Mouse (Mus musculus): ENCODE data around the gene Ap2b1.

Ap2b1 gene

DNA sequence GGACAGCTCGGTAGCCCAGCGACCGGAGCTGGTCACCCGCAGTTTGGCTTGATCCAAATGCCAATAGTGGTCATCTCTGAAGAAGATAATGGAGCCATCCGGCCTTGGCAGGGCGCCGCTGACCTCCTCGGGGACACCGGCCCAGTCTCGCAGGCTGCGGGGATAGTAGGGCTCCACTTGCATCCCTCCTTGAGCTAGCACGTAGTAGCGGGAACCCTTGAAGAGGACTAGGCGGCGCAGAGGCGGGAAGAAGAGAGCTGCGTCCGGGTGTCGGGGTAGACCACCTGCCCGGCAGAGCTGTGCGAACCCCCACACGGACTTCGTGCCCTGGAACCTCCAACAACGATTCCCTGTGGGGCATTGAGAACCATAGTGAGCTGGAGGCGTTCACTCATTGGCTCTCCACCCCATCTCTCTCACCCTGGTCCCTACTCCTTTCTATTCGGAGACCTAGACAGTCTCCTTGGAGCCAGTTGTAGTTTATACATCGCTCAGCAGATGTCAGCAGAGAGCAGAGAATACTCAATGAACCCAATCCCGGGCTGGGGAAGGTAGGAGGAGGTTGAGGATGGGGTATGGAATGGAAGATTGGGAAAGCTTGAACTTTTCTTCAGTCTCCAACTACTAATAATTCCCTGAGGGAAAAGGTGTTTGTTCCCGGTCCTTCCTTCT, 143.9 kb downstream of the Ap2b1 start:
- peak; percentile 87 for DNase-seq (ENCODE audit: low read depth, low spot score)

DNA sequence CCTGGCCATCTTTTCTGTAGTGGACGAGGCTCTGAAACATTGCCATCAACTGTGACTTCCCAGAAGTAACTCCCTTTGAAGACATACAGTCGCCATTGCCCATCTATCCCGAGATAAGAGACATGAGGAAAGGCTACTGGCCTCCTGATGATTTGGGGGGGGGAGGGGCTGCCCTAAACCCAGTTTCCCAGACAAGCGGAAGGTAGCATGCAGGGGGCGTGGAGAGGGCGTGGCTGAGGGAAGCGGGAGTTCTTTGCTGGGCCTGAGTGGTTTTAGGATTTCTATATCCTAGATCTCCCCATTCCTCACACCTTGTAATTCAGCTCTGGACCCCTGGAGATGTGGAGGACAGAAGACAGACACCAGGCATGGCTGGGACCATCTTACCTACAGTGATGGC, 145.0 kb downstream of the Ap2b1 start:
- peak; percentile 54 for DNase-seq (ENCODE audit: low read depth, low spot score)

DNA sequence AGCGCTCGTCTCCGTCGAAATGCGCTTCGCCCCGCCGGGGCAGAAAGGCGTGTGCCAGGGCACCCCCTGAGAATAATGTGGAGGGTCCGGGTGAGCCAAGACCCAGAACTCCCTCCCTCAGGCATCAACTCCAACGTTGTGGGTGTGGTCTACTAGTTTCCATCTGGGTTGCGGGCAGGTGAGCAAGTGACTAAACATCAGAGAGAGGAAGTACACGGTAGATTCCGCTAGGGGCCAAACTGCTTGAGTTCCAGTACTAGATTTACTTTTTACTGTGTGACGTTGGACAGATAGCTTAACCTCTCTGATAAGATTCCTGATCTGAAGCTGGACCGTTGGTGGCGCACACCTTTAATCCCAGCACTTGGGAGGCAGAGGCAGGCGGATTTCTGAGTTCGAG, 146.2 kb downstream of the Ap2b1 start:
- DNase-seq (ENCODE audit: low read depth, low spot score) = peak; percentile 90

DNA sequence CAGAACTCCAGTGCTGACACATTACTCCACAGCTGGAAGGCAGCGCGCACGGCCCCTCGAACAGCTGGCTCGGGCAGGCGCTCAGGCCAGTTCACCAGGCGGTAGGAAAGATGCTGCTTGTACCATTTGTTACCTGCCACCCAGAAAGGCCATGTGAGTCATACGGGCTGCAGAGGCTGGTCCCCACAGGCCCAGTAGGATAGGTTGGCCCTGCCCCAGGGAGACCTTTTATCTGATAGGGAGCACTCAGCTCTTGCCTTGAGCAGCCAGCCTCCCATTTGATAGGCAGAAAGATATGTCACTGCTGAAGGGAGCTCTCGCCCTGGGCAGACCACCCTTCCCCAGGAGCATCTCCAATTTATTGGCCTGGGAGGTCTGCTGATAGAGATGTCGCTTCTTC, 148.8 kb downstream of the Ap2b1 start:
- no peak for DNase-seq (ENCODE audit: low read depth, low spot score)

DNA sequence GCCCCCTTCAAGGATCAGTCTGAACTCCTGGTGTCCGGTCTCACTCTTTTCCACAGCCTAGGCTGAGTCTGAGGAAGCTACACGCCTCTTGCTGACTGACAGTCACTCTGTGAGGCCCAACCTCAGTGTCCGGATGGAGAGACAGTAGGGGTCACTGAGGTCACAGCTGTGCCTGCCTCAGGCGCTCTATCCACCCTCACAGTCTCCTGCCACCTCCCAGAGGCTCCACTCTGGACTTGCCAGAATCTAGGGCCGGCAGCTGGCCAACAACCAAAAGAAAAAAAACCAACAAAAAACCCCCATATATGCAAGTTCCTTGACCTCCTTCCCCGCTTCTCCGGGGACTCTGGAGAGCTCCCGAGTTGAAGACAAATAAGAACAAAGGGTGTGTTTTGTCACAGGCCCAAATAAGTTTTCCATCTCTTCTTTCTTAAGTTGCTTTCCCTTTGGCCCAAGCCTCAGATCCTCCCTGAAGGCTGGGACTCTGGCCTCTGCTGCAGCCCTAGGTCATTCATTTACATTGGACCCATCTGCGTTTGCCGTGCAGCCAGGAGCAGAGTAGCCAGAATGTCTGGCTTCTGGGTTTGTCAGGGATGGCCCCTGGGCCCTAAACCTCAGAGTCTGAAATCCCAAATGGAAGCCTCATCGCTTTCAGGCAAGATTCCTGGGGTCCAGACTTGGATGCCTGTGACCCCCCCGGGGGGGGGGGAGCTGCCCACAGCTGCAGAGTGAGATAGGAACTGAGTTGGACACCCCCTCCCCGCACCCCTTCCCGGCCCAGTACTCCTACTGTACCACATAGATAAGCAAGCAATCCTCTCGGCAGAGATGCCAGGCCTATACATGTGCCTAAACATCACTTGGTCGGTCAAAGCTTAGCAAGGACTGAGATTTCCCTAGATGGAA, 149.4 kb downstream of the Ap2b1 start:
- DNase-seq (ENCODE audit: low read depth, low spot score) = peak; percentile 60

DNA sequence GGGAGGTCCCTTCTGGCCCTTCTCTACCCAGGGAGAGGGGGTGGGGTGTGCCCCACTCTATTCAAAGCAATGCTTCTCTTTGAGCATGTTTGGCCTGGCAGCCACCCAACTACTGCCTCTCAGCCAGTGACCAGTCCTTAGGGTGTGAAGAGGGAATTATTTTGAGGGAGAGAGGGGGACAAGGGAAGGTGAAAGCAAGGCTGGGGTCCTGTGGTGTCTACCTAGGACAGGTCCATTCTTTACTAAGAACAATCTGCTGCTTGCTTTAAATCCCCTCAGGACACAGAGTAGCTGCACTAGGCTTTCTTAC, 150.1 kb downstream of the Ap2b1 start:
- DNase-seq (ENCODE audit: low read depth, low spot score) = no peak

DNA sequence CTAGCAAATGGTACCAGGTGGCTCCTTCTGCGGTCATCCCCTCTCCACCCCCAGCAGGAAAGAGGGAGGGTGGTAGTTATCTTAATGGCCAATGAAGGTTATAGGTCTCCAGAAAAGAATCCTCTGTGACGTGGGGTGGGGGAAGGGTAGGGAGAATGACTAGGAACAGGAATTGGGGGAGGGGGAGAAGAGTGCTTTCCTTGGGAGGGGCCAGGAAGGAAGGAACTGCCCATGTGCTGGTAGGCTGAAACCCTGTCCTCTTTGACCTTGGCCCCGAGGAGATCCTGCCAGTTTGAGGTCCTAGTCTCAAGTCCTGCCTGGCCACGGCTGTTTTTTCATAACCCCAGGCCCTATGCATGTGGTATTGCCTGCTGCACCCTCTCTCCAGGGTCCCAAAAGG, 150.5 kb downstream of the Ap2b1 start:
- DNase-seq (ENCODE audit: low read depth, low spot score) = peak; percentile 83

DNA sequence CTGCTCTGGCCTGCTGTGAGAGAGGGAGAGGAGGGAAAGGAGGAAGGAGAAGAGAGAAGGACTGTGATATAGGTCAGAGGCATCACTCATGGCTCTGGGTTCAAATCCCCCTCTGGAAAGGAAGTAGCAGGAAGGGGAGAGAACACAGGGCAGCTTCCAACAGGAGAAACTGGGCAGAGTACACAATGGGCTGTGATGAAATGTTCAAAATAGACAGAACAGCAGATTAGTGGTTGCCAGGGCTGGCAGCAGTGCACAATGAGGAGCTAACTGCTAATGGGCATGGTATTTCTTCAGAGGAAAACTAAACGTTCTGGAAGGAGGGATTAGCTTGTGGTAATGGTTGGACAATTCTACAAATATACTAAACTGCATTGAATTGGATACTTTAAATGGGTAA, 151.7 kb downstream of the Ap2b1 start:
- DNase-seq (ENCODE audit: low read depth, low spot score) = no peak

DNA sequence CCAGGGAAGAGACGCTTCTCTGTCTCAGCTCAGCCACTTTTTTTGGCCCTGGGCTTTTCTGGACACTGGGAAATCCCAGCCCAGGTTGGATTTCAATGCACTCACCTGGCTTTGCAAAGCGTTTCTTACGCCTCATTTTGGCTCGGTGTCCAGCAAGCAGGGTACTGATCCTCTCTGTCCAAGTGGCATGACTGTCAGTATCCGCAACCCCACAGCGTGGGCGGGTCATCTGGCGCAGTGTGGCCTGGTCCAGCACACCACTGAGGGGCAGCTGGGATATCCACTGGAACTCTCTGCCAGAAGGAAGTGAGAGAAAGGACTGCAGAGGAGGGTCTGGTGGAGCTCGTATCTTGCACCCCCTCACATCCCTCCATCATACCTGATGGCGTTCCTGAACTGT, 152.5 kb downstream of the Ap2b1 start:
- no peak for DNase-seq (ENCODE audit: low read depth, low spot score)

DNA sequence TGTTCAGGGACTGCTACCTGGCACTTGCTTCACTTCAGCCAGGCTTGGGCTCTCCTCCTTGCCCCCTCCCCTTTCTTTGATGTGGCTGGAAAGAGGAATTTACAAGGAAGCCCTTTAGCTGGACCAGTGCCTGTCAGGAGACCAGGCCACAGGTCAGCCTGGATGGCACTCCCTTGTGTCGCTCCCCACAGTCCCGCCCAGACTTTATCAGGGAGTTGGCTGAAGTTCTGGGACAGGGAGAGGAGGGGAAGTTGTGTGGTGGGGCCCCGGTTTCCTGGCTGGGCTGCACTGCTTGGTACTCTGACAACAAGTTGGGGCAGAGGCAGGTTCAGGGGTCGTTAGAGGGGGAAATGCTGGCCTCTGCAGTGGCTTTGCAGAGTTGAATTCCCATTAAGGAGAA, 155.7 kb downstream of the Ap2b1 start:
- no peak for DNase-seq (ENCODE audit: low read depth, low spot score)

All from ZHBTc4 (cell line).